Mouse (Mus musculus) hindbrain, embryonic 11.5 days (tissue): Measurements from ENCODE around the gene Ddx5. TPM values are rescaled to one million over a fixed set of nuclear protein-coding genes. Genes with fewer than 3 reads are reported as not detected.

Experiments
- ATAC-seq: fragments of 200-750 bp; cut with Nextera tagmentation; 2 replicates; pipeline ENCODE4 v1.8.0; 2017; ENCODE audit warnings: mild to moderate bottlenecking, moderate TSS enrichment, moderate library complexity; ENCODE audit not compliant: low FRiP score
- DNase-seq: peaks from one replicate; pipeline ENCODE4 v3.0.0-alpha.2; 2015; ENCODE audit warnings: low spot score
- H3K27ac ChIP-seq: fragments of 300-500 bp; sonication (generic); 2 replicates; pipeline ENCODE4 v1.5.1; 2014; ENCODE audit warnings: mild to moderate bottlenecking, low read depth, low read length
- H3K27me3 ChIP-seq: fragments of 300-500 bp; sonication (generic); 2 replicates; pipeline ENCODE4 v1.6.1; 2014; ENCODE audit warnings: mild to moderate bottlenecking, low read length, moderate library complexity, mixed read lengths; ENCODE audit not compliant: control insufficient read depth, insufficient read depth
- H3K36me3 ChIP-seq: fragments of 300-500 bp; sonication (generic); 2 replicates; pipeline ENCODE4 v1.6.1; 2014; ENCODE audit warnings: mild to moderate bottlenecking, low read length, moderate library complexity, mixed read lengths; ENCODE audit not compliant: control insufficient read depth, insufficient read depth
- H3K4me1 ChIP-seq: fragments of 300-500 bp; sonication (generic); replicated peaks from 2 replicates; pipeline ENCODE4 v1.6.1; 2014; ENCODE audit warnings: low read length, mixed read lengths; ENCODE audit not compliant: control insufficient read depth, insufficient read depth
- H3K4me2 ChIP-seq: fragments of 300-500 bp; sonication (generic); replicated peaks from 2 replicates; pipeline ENCODE4 v1.6.1; 2014; ENCODE audit warnings: mild to moderate bottlenecking, low read depth, low read length
- H3K4me3 ChIP-seq: fragments of 300-500 bp; sonication (generic); 2 replicates; pipeline ENCODE4 v1.5.1; 2014; ENCODE audit warnings: low read depth, low read length
- H3K9ac ChIP-seq: fragments of 300-500 bp; sonication (generic); 2 replicates; pipeline ENCODE4 v1.6.1; 2014; ENCODE audit warnings: low read depth, low read length
- H3K9me3 ChIP-seq: fragments of 300-500 bp; sonication (generic); 2 replicates; pipeline ENCODE4 v1.6.1; 2016; ENCODE audit warnings: low read length; ENCODE audit not compliant: control insufficient read depth
- WGBS: fragments of 180-500 bp; shearing (Covaris S2); extraction: QIAGEN DNeasy Blood & Tissue Kit; methylation state at CpG from one replicate; pipeline ENCODE4 v1.1.7; 2014; 5-methylcytosine and 5-hydroxymethylcytosine counted together
- polyA plus RNA-seq: library from polyadenylated mRNA; unstranded; fragments of >200 nt; fragmentation: Nextera tagmentation; extraction: Ambion mirVana; gene quantifications from 2 replicates; pipeline ENCODE4 v1.2.1, GENCODE M21; 2014

The Ddx5 gene
- 544 and 600 TPM in 2 replicates for polyA plus RNA-seq

DNA sequence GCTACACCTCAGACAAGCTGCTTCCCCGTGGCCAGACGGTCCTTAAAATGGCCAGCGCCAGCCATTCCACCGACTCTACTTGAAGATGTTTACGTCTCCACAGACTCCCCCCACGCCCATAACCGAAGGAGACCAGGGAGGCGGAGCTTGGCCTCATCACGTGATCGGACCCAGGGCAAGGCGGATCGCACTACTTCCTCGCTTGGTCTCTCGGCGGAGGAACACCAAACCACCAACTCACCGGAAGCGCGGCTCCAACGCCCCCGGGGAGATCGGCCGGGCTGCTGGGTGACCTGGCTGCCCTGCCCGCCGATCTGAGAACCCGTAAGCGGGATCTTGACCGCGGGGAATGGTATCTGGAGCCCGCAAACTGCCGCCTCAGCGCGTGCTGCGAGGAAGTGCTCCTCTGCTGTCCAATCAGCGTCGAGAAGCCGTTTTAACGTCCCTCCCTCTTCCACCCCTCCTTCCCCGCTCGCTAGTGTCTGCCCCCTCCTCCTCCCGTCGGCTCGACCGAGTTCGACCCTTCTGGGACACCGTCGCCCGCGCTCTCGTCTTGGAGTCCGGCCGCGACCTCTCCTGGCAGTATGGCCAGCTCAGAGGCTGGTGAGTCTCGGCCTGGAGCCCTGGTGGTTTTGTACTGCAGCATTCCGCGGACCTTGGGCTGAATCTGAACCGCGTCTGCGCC is at the start of gene Ddx5, which contains the start of gene Cep95:
Gene Ddx5 (minus strand): TSS at position 411 of the 685 bp plus-strand sequence.
Gene Cep95 (plus strand): TSS at position 478 of the 685 bp plus-strand sequence.
- ATAC-seq, result peak; percentile 93
- no peaks in the 10 kb centered on the region for H3K27me3 ChIP-seq
- WGBS, result under 1% methylated on average over 58 of the region's 58 CpGs
- no peaks in the 10 kb centered on the region for H3K9me3 ChIP-seq
- H3K4me3 ChIP-seq, result peak within 1 kb of the TSS; percentile 98
- H3K9ac ChIP-seq, result peak within 1 kb of the TSS; percentile 100
- peak; percentile 96 for DNase-seq
- H3K4me1 ChIP-seq, result 0 out of 2 replicates have a peak, but pooled peaks cover 2% of the 10 kb centered on the region
- H3K4me2 ChIP-seq, result peak within 1 kb of the TSS; percentile 62
- peaks cover 5% of the 10 kb centered on the region; the same call in 1 of the 2 replicates for H3K36me3 ChIP-seq
- H3K27ac ChIP-seq, result peak within 1 kb of the TSS; percentile 98

DNA sequence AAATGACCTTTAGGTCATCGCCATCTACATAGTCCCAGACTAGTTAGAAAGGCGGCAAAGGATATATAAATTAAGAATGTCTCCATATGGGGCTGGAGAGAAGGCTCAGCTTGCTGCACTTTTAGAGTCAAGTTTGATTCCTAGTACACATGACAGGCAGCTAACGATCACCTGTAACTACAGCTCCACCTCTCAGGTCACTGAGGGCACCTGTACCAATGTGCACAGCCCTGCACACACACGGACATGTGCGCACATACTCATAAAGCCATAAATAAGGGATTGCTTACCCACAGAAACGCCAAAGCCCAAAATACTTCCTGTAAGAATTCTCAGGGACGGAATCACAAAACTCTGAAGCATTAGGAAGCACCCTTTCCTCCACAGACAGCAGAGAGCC is 39.1 kb upstream of the Ddx5 start:
- H3K27me3 ChIP-seq, result no peaks in the 10 kb centered on the region
- H3K9me3 ChIP-seq, result no peaks in the 10 kb centered on the region
- no peak overlapping the region for H3K4me3 ChIP-seq
- no peak overlapping the region for H3K27ac ChIP-seq
- H3K4me2 ChIP-seq, result no peak overlapping the region
- no peak overlapping the region for H3K9ac ChIP-seq
- no peak for DNase-seq
- no peaks in the 10 kb centered on the region for H3K4me1 ChIP-seq
- no peak for ATAC-seq
- WGBS, result 95% methylated on average over 7 of the region's 7 CpGs
- peaks cover 9% of the 10 kb centered on the region for H3K36me3 ChIP-seq

DNA sequence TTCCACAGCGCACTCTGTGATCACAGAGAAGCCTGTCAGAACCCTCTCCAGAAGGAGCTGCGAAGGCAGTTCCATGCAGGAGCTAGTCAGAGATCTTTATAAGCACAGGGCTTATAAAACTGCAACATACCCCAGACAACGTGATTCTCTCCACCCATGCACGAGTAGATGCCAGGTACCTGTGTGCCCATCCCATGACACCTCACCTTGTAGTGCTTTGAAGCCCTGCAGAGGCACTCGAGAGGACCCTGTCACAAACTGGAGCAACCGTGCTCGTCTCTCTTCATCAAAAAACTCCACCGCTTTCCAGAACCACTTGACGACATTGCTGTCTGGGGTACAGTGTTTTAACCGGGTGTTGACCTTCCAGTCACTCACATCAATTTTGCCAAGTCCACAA is 35.4 kb upstream of the Ddx5 start:
- WGBS, result 93% methylated on average over 10 of the region's 10 CpGs
- no peaks in the 10 kb centered on the region for H3K4me1 ChIP-seq
- ATAC-seq (no peak), DNase-seq (no peak)
- no peak overlapping the region for H3K27ac ChIP-seq
- no peak overlapping the region for H3K4me2 ChIP-seq
- H3K9ac ChIP-seq, result no peak overlapping the region
- peaks cover 11% of the 10 kb centered on the region; the same call in 1 of the 2 replicates for H3K36me3 ChIP-seq
- H3K27me3 ChIP-seq, result no peaks in the 10 kb centered on the region
- no peak overlapping the region for H3K4me3 ChIP-seq
- no peaks in the 10 kb centered on the region for H3K9me3 ChIP-seq

DNA sequence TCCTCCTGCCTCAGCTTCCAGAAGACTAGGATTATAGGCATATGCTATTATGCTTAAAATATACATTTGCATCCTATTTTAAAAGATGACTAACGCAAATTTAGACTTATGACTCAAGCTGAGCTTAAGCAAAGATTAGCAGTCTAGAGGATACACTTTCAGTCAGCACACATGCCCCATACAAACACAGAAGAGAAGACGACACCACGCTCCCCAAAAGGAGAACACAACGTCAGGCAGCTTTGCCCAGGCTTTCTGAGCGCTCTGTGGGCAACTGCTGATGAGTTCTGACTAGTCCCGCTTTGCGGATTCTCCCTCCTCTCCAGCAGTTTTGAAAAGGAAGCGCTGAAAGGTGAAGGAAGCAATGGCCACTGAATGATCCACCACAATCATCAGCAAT is 34.8 kb upstream of the Ddx5 start:
- no peak for DNase-seq
- H3K9ac ChIP-seq, result no peak overlapping the region
- H3K27ac ChIP-seq, result no peak overlapping the region
- WGBS, result 94% methylated on average over 8 of the region's 8 CpGs
- H3K4me3 ChIP-seq, result no peak overlapping the region
- no peak overlapping the region for H3K4me2 ChIP-seq
- no peaks in the 10 kb centered on the region for H3K9me3 ChIP-seq
- peaks cover 13% of the 10 kb centered on the region; the same call in 1 of the 2 replicates for H3K36me3 ChIP-seq
- H3K27me3 ChIP-seq, result no peaks in the 10 kb centered on the region
- no peaks in the 10 kb centered on the region for H3K4me1 ChIP-seq
- no peak for ATAC-seq

DNA sequence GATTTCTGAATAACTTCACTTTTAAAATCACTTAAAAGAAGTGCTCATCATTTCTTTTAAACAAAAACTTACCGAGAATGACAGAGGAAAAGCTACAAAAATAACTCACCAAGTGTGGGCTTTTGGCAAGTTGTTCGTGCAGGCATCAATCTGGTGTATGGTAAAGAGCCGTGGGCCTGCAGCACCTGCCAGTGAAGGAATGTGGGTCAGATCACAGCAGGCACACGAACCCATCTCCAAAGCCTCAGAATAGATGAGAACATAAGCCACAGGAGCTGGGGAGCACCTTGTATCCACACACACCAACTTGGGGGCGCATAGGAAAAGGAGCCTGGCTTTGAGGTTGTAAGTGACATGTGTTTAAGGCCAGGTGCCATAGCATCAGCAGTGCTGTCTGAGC is 33.9 kb upstream of the Ddx5 start:
- WGBS, result 87% methylated on average over 5 of the region's 5 CpGs
- no peak overlapping the region for H3K4me2 ChIP-seq
- DNase-seq (no peak), ATAC-seq (no peak)
- H3K36me3 ChIP-seq, result peaks cover 13% of the 10 kb centered on the region; the same call in 1 of the 2 replicates
- no peaks in the 10 kb centered on the region for H3K27me3 ChIP-seq
- H3K4me1 ChIP-seq, result no peaks in the 10 kb centered on the region
- no peak overlapping the region for H3K27ac ChIP-seq
- no peak overlapping the region for H3K9ac ChIP-seq
- no peaks in the 10 kb centered on the region for H3K9me3 ChIP-seq
- H3K4me3 ChIP-seq, result no peak overlapping the region

DNA sequence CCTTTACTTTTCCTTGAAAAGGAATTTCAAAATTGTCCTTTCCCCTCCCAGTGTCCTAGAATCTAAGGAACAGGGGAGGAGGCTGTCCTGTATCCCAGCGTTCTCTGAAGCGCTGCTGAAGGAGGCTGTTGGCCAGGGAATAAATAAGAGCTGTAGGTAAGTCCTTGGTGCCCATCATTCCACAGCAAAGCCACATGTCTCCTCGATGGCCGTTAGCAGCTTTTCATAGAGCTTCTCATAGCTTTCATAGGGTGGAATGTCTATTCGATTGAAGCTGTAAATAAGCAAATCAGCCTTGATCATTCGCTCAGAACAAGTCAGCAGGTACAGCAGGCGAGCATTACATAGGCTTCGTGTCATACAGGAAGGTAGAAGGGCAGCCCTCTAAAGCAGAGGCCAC is 33.5 kb upstream of the Ddx5 start:
- DNase-seq (no peak), ATAC-seq (no peak)
- H3K4me1 ChIP-seq, result no peaks in the 10 kb centered on the region
- no peak overlapping the region for H3K9ac ChIP-seq
- H3K27ac ChIP-seq, result no peak overlapping the region
- no peaks in the 10 kb centered on the region for H3K9me3 ChIP-seq
- WGBS, result 94% methylated on average over 8 of the region's 8 CpGs
- H3K27me3 ChIP-seq, result no peaks in the 10 kb centered on the region
- no peak overlapping the region for H3K4me2 ChIP-seq
- H3K4me3 ChIP-seq, result no peak overlapping the region
- H3K36me3 ChIP-seq, result peaks cover 13% of the 10 kb centered on the region; the same call in 1 of the 2 replicates

DNA sequence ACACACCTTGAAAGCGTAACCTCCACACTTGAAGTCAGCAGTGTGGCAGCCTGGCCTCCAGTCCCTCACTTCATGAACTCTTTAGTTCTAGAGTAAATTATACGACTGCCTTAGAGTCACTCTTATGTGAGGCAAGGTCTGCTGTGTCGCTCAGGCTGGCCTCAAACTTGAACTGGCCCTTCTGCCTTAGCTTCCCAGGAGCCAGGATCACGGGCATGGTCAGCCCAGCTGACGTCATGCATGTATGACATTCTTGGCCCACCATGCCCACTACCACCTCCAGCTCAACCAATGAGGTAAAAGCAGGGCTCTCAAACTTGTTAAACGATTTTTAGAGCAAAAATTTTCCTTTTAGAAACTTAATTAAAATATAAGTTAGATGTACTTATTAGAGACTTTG is 32.4 kb upstream of the Ddx5 start:
- H3K36me3 ChIP-seq, result peaks cover 13% of the 10 kb centered on the region; the same call in 1 of the 2 replicates
- WGBS, result 92% methylated on average over 6 of the region's 6 CpGs
- no peaks in the 10 kb centered on the region for H3K27me3 ChIP-seq
- ATAC-seq (no peak), DNase-seq (no peak)
- H3K4me1 ChIP-seq, result no peaks in the 10 kb centered on the region
- no peaks in the 10 kb centered on the region for H3K9me3 ChIP-seq
- H3K4me3 ChIP-seq, result no peak overlapping the region
- H3K9ac ChIP-seq, result no peak overlapping the region
- no peak overlapping the region for H3K4me2 ChIP-seq
- H3K27ac ChIP-seq, result no peak overlapping the region

DNA sequence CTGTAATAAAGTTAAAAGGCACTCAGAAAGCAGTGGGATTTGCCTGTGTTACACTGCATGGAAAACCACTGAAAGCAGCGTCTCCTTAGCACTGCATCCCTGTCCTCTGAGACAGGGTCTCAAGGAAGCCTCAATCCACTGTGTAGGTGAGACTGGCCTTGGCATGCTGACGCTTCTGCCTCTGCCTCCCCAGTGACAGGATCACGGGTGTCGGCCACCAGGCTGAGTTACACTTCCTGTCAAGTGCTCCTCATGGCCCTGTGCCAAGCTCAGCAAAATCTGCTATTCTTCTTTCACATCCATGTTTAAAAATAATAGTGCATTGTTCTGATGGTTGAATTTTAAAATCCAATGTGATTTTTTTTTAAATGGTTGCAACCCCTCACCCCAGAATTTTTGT is 32.0 kb upstream of the Ddx5 start:
- Histone ChIP-seq H3K4me2 (no peak overlapping the region), H3K27ac (no peak overlapping the region), H3K9me3 (no peaks in the 10 kb centered on the region), H3K4me3 (no peak overlapping the region), H3K9ac (no peak overlapping the region), H3K27me3 (no peaks in the 10 kb centered on the region), H3K36me3 (peaks cover 13% of the 10 kb centered on the region; the same call in 1 of the 2 replicates), H3K4me1 (no peaks in the 10 kb centered on the region)
- no peak for DNase-seq
- no peak for ATAC-seq
- WGBS, result 82% methylated on average over 4 of the region's 4 CpGs

DNA sequence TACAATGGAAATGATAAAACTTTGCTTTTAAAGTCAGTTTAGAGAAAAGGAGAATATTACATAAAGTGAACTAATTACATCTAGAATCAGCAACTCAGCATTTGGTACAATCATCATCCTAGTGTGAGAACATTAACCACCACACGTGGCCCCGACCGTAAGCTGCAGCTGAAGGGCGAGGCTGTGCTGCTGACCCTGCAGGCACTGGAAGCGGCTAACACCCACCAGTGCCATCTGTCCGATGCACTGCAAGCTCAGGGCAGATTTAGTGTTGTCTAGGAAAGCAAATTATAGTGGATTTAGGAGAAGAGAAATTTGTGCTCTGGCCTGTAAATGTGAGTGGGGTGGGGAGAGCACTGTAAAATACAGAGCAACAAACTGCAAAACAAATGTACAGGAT is 31.3 kb upstream of the Ddx5 start:
- WGBS, result 88% methylated on average over 6 of the region's 6 CpGs
- no peaks in the 10 kb centered on the region for H3K4me1 ChIP-seq
- H3K27me3 ChIP-seq, result no peaks in the 10 kb centered on the region
- no peaks in the 10 kb centered on the region for H3K9me3 ChIP-seq
- no peak overlapping the region for H3K27ac ChIP-seq
- H3K36me3 ChIP-seq, result peaks cover 13% of the 10 kb centered on the region; the same call in 1 of the 2 replicates
- H3K4me2 ChIP-seq, result no peak overlapping the region
- no peak for DNase-seq
- H3K9ac ChIP-seq, result no peak overlapping the region
- ATAC-seq, result no peak
- no peak overlapping the region for H3K4me3 ChIP-seq
